Mouse (Mus musculus): Measurements from ENCODE around the gene Bdnf.

The Bdnf gene

DNA sequence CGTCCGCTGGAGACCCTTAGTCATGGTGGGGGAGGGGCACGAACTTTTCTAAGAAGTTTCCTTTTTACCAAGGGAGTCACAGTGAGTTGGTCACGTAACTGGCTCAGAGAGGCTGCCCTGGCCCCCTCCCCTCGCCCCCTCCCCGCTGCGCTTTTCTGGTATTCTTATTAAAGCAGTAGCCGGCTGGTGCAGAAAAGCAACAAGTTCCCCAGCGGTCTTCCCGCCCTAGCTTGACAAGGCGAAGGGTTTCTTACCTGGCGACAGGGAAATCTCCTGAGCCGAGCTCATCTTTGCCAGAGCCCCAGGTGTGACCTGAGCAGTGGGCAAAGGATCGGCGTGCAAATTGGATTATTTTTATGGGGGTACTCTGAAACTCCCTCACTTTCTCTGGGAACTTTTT, at the start of gene Bdnf:
TSS of gene Bdnf (plus strand) at position 169 of the 400 bp plus-strand sequence.
- DNase-seq (ENCODE audit: low read depth): no peak

DNA sequence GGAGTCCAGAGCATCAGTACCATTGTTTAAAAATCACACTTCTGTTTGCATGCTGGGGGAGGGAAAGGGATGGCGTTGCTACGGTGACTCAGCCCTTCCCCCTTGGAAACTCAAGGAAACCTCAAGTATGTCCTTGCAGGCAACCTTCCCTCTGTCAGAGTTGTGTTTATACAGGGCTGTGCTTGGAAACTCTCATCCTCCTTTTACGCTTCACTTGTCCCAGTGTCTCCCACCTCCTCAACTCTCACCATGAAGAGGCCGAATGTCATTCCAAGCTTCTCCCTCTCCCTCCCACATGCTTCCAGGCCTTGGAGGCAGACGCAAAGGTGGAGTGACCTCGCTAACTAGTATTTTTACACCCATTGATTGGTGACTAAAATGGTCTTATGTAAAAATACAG, 47.6 kb upstream of the Bdnf start:
- peak; percentile 34 for DNase-seq (ENCODE audit: low read depth)

DNA sequence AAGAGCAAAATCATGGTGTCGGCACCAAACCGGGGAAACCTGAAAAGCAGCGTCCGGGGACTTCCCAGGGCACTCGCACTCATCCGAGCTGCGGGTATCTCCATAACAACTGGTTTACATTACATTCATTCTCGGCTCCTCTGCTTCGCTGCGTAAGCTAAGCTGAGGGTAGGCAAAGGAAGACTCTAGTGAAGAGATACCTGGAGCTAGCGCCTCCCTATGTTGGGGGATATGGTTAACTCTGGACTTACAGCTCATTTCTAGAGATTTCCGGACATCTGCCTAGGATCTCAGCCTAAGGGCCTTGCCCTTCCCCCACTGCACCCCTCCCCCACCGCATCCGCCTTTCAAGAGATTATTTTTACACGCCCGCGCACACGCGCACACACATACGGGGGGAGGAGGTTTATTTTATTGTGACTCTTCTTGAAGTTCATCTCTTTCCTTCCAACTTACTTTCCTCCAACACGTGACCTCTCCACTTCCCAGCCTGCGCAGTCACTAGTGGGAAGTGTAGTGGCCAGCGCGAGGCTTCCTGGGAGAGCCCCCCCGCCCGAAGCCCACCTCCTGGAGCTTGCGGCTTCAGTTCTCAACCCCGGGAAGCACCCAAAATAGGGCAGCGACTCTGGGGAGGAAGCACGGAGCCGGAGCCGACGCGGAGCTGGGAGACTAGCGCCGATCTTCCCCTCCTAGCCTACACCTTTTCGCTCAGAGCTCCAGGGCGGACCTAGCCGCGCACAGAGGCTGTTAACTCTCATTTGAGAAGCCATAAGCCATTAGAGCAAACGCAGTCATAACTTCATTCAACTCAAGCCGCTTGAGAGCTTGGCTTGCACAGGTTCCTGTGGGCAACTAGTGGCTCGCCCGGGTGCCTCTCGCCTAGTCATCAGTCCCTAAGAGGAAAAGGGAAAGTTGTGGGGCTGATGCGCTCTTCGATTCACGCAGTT, 718 bp upstream of the Bdnf start:
- peak; percentile 52 for DNase-seq (ENCODE audit: low read depth)

- no peak for DNase-seq (ENCODE audit: low read depth)
These were observed 551 bp downstream of the Bdnf start for GRCm38 (mm10) chr2:109675051-109675450.

DNA sequence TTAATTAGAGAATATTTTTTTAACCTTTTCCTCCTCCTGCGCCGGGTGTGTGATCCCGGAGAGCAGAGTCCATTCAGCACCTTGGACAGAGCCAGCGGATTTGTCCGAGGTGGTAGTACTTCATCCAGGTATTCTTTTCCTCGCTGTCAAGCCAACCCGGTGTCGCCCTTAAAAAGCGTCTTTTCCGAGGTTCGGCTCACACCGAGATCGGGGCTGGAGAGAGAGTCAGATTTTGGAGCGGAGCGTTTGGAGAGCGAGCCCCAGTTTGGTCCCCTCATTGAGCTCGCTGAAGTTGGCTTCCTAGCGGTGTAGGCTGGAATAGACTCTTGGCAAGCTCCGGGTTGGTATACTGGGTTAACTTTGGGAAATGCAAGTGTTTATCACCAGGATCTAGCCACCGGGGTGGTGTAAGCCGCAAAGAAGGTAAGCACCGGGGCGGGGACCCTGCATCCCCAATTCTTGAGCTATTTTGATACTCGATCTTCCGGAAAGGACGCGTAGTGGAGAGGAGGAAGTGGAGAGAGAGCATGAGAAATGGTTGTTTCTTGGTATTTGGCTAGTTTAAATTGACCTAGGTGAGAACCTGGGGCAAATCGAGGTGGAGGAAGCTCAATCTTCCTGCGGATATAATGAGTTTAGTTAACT, 1.6 kb downstream of the Bdnf start:
- peak; percentile 84 for DNase-seq (ENCODE audit: low read depth)

DNA sequence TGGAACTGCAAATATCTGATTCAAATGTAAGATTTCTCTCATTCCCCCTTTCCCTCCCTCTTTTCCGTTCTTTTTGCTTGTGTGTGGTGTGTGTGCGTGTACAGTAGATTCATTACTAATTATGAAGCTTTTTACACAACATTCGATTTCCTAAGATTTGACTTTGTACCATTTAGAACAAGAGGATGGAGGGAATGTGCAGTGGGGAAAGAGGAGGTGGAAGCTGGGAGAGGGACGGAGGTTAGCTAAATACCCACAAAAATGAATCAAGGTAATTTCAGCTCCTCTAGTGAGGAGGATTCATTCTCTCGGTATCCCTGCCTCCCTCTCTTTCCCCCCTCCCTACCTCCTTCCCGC, 2.1 kb downstream of the Bdnf start:
- no peak for DNase-seq (ENCODE audit: low read depth)

DNA sequence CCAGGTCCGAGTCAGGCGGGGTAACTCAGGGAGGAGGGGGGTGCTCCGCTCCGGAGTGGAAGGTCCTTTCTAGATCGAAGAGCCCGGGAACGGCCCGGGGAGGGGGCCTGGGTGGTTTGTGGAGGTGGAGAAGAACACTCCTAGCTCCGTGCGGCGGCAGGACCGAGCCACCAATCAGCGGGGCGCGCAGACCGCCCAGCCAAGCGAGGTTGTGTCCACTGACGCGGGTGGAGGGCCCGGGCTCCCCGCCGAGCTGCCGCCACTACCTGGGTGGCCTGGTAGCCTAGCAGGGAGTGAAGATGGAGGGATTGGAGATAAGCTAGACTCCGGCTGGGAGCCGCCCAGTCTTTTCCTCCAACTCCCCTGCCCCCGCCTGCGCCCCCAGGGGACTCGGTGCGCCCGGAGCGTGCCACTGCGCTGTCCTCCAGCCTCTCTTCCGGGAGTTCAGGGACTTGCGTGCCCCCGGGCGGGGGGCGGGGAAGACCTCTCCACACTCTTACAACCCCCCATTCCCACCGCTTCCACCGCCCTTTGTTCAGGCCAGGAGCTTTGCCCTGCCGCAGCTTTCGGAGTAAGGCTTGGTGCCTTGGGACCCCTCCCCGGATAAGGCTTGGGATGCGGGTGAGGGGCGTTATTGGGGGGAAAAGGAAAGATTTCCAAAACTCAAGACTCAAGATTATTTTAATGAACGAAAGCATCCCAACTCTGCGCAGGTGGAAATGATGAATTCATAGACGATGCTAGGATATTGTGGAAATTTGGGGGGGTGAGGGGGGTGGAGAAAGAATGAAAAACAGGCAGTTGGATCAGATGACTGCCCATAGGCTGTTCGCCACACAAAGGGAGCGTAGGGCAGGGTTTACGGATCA, 3.0 kb downstream of the Bdnf start:
- DNase-seq (ENCODE audit: low read depth): peak; percentile 79

DNA sequence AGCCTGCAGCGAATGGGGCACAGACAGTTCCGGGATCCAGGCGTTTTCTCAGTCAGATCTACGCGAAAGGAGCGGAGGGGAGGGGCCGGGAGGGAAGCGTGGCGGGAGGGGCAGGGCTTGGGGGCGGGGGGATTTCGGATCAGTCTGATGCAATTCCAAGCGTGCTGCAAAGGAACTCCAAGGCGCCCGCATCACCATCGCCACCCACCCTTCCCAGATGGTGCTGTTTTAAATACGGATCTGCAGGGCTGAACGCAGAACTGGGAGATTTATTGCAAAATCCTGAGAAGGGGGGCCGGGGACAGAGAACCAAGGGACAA, 3.5 kb downstream of the Bdnf start:
- DNase-seq (ENCODE audit: low read depth): peak; percentile 97

DNA sequence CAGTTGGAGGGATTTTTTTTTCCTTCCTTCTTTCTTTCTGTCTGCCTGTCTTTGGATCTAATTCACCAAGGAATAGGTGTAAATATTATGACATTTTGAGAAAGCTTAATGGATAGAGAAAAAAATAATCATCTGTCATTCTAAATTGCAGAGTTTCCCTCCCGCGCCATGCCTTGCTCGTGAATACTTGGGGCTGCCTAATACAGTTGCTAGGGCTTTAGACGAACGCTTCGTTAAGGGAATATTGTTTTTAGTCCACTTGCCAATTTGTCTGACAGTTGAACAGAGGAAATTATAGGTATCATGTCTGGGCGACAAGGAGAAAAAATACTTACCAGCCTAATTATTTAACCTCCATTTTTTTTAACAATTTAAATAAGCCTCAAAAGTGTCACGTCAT, 4.0 kb downstream of the Bdnf start:
- DNase-seq (ENCODE audit: low read depth): no peak

GRCm38 (mm10) chr2:109679446-109679845, 4.9 kb downstream of the Bdnf start:
- DNase-seq (ENCODE audit: low read depth): peak; percentile 51

GRCm38 (mm10) chr2:109681071-109681470, 6.6 kb downstream of the Bdnf start:
- peak; percentile 61 for DNase-seq (ENCODE audit: low read depth)

- DNase-seq (ENCODE audit: low read depth): no peak
These were observed 14.2 kb downstream of the Bdnf start for GRCm38 (mm10) chr2:109688661-109689060.

- peak; percentile 88 for DNase-seq (ENCODE audit: low read depth)
These were observed 18.0 kb downstream of the Bdnf start for GRCm38 (mm10) chr2:109692266-109693177.

- DNase-seq (ENCODE audit: low read depth): peak; percentile 82
These were observed 18.9 kb downstream of the Bdnf start for GRCm38 (mm10) chr2:109693178-109694115.

GRCm38 (mm10) chr2:109694116-109694837, 19.8 kb downstream of the Bdnf start:
- peak; percentile 45 for DNase-seq (ENCODE audit: low read depth)

DNA sequence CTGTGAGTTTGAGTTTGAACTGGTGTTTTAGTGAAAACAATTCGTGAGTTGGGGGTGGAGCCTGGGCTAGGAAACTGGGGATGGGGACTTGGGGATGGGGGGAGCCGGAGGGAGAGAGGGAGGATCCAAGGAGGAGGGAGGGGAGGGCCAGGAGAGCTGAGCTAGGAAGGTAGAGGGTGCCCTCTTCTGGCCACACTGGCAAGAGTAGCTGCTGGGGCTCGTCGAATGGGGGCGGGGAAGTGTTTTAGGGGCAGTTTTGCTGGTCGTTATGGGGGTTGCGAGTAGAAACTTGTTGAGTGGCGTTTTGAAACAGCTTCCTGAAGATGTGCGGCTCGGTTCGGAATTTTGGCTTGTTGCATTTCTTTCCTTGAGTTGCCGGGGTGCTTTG, 20.3 kb downstream of the Bdnf start:
- peak; percentile 96 for DNase-seq (ENCODE audit: low read depth)

- DNase-seq (ENCODE audit: low read depth): no peak
These were observed 22.7 kb downstream of the Bdnf start for GRCm38 (mm10) chr2:109697151-109697550.

- no peak for DNase-seq (ENCODE audit: low read depth)
These were observed 25.8 kb downstream of the Bdnf start for GRCm38 (mm10) chr2:109700291-109700690.

GRCm38 (mm10) chr2:109703588-109703987, 29.1 kb downstream of the Bdnf start:
- DNase-seq (ENCODE audit: low read depth): no peak

DNA sequence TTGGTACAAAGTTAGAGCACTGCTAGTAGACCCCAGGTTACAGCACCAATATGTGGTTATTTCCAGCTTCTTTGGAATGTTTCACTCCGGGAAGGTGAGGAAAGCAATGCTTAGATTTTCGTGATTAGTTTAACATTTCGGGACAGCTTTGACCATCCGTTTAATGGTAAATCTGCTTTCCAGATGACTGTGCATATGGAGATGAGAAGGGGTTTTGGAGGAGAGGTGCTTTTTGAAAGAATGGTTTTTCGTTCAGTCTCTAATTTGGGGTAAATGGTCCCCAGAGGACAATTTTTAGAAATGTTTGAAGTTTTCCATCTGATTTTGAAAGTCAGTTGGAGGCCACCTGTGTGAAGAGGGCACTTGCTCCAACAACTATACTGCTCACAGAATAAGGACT, 29.6 kb downstream of the Bdnf start:
- no peak for DNase-seq (ENCODE audit: low read depth)
